Mouse (Mus musculus) gastrocnemius, postnatal 25 days (tissue): ENCODE measurements around the gene Doc2g. TPM values are rescaled to one million over a fixed set of nuclear protein-coding genes. Genes with fewer than 3 reads are reported as not detected.

Experiments used
- DNase-seq: peaks from one replicate; pipeline ENCODE4 v3.0.0; 2022
- total RNA-seq, 2 experiments: library from RNA; stranded (reverse); gene quantifications; 1 replicate in 1 of 2; 2 replicates in 1 of 2; pipeline ENCODE4 v1.2.3; 2021

Doc2g gene
- total RNA-seq, 2 experiments from 2014 or later, result 0.69 to 0.75 TPM

DNA sequence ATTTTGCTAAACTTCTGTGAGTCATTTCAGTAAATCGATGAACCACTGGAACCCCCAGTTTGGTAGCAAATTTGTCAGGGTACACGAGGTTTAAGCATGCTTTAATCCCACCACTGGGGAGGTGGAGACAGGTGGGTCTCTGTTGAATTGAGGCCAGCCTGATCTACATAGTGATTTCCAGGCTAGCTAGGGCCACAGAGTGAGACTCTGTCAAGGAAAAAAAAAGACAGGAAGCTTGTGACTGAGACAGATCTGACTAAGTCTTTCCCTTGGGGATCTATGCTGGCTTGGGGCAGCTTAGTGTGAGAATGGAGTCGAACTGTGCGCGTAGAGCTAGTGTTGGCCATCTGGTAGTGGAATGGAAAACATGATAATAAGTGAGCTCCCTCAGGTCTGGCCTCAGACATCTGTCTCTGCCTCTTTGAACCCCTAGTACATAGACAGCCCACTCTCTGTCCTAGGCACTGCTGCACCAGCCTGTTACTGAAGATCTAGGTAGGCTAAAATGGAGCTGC, 49.5 kb downstream of the Doc2g start:
- no peak for DNase-seq

DNA sequence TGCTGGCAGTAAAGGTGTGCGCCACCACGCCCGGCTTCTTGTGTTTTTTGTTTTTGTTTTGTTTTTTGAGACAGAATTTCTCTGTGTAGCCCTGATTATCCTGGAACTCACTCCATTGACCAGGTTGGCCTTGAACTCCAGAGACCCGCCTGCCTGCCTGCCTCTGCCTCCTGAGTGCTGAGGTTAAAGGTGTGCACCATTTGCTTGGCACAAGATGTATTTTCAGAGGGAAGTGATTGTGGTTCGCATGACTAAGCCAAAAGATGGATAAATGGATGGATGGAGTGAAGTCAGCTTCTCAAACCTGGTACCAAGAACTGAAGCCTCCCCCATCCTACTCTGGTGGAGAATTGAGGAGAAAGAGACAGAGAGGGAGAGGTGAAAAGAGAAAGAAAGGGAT, 51.5 kb downstream of the Doc2g start:
- DNase-seq, result no peak

DNA sequence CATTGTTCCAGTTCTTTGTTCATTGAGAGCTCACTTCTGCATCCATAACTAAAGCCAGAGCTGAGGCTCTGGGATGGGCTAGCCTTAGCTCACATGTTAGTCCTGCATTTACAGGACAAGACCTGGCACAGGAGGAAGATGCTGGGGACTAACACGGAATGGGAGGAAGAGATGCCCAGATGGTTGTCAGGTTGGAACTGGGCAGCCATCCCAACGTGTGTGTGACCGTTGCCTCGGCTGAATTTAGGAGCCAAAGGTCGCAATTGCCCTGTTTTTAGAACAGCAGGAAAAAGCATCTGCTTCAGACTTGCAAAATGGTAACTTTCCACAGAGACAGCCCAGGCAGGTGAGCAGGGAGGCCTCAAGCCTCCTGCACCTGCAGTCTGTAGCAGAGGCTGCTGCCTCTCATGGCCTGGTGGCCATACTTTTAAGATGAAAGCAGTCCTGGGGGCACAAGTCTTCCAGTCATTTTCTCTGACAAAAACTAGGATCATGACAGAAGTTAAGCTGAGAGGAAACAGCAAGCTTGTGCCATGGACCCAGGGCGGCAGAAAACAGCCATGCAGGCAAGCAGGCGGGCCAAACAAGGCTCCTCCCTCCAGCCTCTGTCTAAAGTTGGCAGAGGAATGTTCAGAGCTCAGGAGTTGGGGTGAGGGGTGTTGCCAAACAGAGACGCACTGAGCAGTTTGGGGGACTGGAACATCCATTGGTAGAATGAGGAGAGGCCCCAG, 52.3 kb downstream of the Doc2g start:
- DNase-seq, result no peak

GRCm38 (mm10) chr19:4055947-4056693, 53.0 kb downstream of the Doc2g start:
- DNase-seq, result no peak

Other genes starting within 250 kb of the Doc2g start
- gene Kmt5b, start 235.9 kb upstream of the Doc2g start, total RNA-seq, result 10 to 100 TPM; 19.1 to 20.2 TPM
- 1 to 10 TPM; 1.8 to 2.3 TPM for gene Chka, start 151.5 kb upstream of the Doc2g start, total RNA-seq
- gene Tcirg1, start 96.2 kb upstream of the Doc2g start, total RNA-seq, result 1 to 10 TPM; 5.2 to 7.0 TPM
- gene Ndufs8, start 90.5 kb upstream of the Doc2g start, total RNA-seq, result 100 to 1,000 TPM; 260 to 277 TPM
- gene Aldh3b1, start 73.5 kb upstream of the Doc2g start, total RNA-seq, result 1 to 10 TPM; 1.4 to 1.7 TPM
- gene Unc93b1, start 68.1 kb upstream of the Doc2g start, total RNA-seq, result 10 to 100 TPM in 1 of 2 experiments, 1 to 10 TPM in 1; 8.4 to 10.2 TPM
- not detected for gene Aldh3b3, start 44.7 kb upstream of the Doc2g start, total RNA-seq
- 1 to 10 TPM in 1 of 2 experiments, not detected in 1; 1.0 TPM for gene Aldh3b2, start 31.0 kb upstream of the Doc2g start, total RNA-seq
- 1 to 10 TPM; 1.7 to 2.7 TPM for gene Acy3, start 16.7 kb upstream of the Doc2g start, total RNA-seq
- not detected for gene Tbx10, start 10.6 kb upstream of the Doc2g start, total RNA-seq
- gene Nudt8, start 2.7 kb upstream of the Doc2g start, total RNA-seq, result 10 to 100 TPM; 21.5 to 23.1 TPM
- gene Gm49405, start 2.7 kb upstream of the Doc2g start, total RNA-seq, result under 1 TPM; 0.31 to 0.35 TPM
- 100 to 1,000 TPM; 412 to 474 TPM for gene Ndufv1, start 9.5 kb downstream of the Doc2g start, total RNA-seq
- 100 to 1,000 TPM; 344 to 356 TPM for gene Gstp1, start 34.7 kb downstream of the Doc2g start, total RNA-seq
- 100 to 1,000 TPM; 118 to 133 TPM for gene Gstp2, start 42.7 kb downstream of the Doc2g start, total RNA-seq
- not detected for gene Gstp3, start 56.3 kb downstream of the Doc2g start, total RNA-seq
- not detected for gene Cabp2, start 78.3 kb downstream of the Doc2g start, total RNA-seq
- 10 to 100 TPM; 17.8 to 23.4 TPM for gene Cdk2ap2, start 93.9 kb downstream of the Doc2g start, total RNA-seq
- 1 to 10 TPM; 2.8 to 5.7 TPM for gene Pitpnm1, start 96.7 kb downstream of the Doc2g start, total RNA-seq
- gene Aip, start 122.5 kb downstream of the Doc2g start, total RNA-seq, result 10 to 100 TPM; 58.2 to 68.5 TPM
- gene Gpr152, start 136.5 kb downstream of the Doc2g start, total RNA-seq, result not detected
- not detected for gene Cabp4, start 140.7 kb downstream of the Doc2g start, total RNA-seq
- 10 to 100 TPM; 15.9 to 24.1 TPM for gene Coro1b, start 145.3 kb downstream of the Doc2g start, total RNA-seq
- under 1 TPM in 1 of 2 experiments, not detected in 1; 0.35 TPM for gene Ptprcap, start 150.3 kb downstream of the Doc2g start, total RNA-seq
- 10 to 100 TPM; 19.9 to 24.4 TPM for gene Rps6kb2, start 160.0 kb downstream of the Doc2g start, total RNA-seq
- gene Carns1, start 172.2 kb downstream of the Doc2g start, total RNA-seq, result 10 to 100 TPM; 17.7 to 20.0 TPM
- gene Tbc1d10c, start 188.0 kb downstream of the Doc2g start, total RNA-seq, result 1 to 10 TPM; 4.7 to 5.9 TPM
- 100 to 1,000 TPM; 206 to 208 TPM for gene Ppp1ca, start 188.8 kb downstream of the Doc2g start, total RNA-seq
- 1 to 10 TPM; 2.5 to 3.5 TPM for gene Rad9a, start 198.3 kb downstream of the Doc2g start, total RNA-seq
- under 1 TPM; 0.28 to 0.59 TPM for gene Clcf1, start 210.9 kb downstream of the Doc2g start, total RNA-seq
- not detected for gene AC109138.7, start 211.0 kb downstream of the Doc2g start, total RNA-seq
- gene Pold4, start 228.6 kb downstream of the Doc2g start, total RNA-seq, result 10 to 100 TPM; 13.0 to 21.1 TPM